Mouse (Mus musculus) liver, embryonic 14.5 days (tissue): Measurements from ENCODE around the gene Ubap2.

ENCODE experiments used
- CTCF ChIP-seq: IDR thresholded peaks from 2 replicates; pipeline ENCODE4 v1.5.1; 2016; ENCODE audit warnings: antibody characterized with exemption, low read depth, control low read depth
- EP300 ChIP-seq: IDR thresholded peaks from 2 replicates; pipeline ENCODE4 v1.6.1; 2016; ENCODE audit warnings: antibody characterized with exemption, low read depth

- TF ChIP-seq CTCF (no peak), EP300 (no peak)
Observed at GRCm38 (mm10) chr4:41295960-41296359, 21.0 kb upstream of the Ubap2 start.
